Mouse (Mus musculus): Measurements from ENCODE around the gene Ccdc150. TPM values are rescaled to one million over a fixed set of nuclear protein-coding genes. Genes with fewer than 3 reads are reported as not detected.

Gene Ccdc150
- total RNA-seq (2021) = not detected
- long read RNA-seq, experiment 1 = 0 reads
- long read RNA-seq, experiment 2 = 0 reads

GRCm38 (mm10) chr1:54250158-54250866 lies at the start of gene Ccdc150:
Gene Ccdc150 (plus strand): TSS chr1:54250683.
- DNase-seq (ENCODE audit: low spot score in 2 of 2) = peak; percentile 99

GRCm38 (mm10) chr1:54220273-54220672 lies 30.2 kb upstream of the Ccdc150 start:
- no peak for DNase-seq (ENCODE audit: low spot score in 2 of 2)

- no peak for DNase-seq (ENCODE audit: low spot score in 2 of 2)
These were observed 7.8 kb upstream of the Ccdc150 start for GRCm38 (mm10) chr1:54242722-54243121.

GRCm38 (mm10) chr1:54275552-54275951 lies 25.1 kb downstream of the Ccdc150 start:
- no peak for DNase-seq (ENCODE audit: low spot score in 2 of 2)

- DNase-seq (ENCODE audit: low spot score in 2 of 2) = no peak
These were observed 29.1 kb downstream of the Ccdc150 start for GRCm38 (mm10) chr1:54279628-54280027.

- DNase-seq (ENCODE audit: low spot score in 2 of 2) = no peak
These were observed 30.2 kb downstream of the Ccdc150 start for GRCm38 (mm10) chr1:54280651-54281050.

GRCm38 (mm10) chr1:54306404-54306803 lies 55.9 kb downstream of the Ccdc150 start:
- no peak for DNase-seq (ENCODE audit: low spot score in 2 of 2)

- DNase-seq (ENCODE audit: low spot score in 2 of 2) = no peak
These were observed 76.2 kb downstream of the Ccdc150 start for GRCm38 (mm10) chr1:54326647-54327046.

- no peak for DNase-seq (ENCODE audit: low spot score in 2 of 2)
These were observed 77.5 kb downstream of the Ccdc150 start for GRCm38 (mm10) chr1:54327876-54328545.

- DNase-seq (ENCODE audit: low spot score in 2 of 2) = peak; percentile 50 to 56
These were observed 82.5 kb downstream of the Ccdc150 start for GRCm38 (mm10) chr1:54332988-54333387.

- DNase-seq (ENCODE audit: low spot score in 2 of 2) = no peak
These were observed 104.3 kb downstream of the Ccdc150 start for GRCm38 (mm10) chr1:54354786-54355185.

- no peak for DNase-seq (ENCODE audit: low spot score in 2 of 2)
These were observed 105.0 kb downstream of the Ccdc150 start for GRCm38 (mm10) chr1:54355485-54355884.

- no peak for DNase-seq (ENCODE audit: low spot score in 2 of 2)
These were observed 106.1 kb downstream of the Ccdc150 start for GRCm38 (mm10) chr1:54356566-54356965.

- no peak for DNase-seq (ENCODE audit: low spot score in 2 of 2)
These were observed 127.1 kb downstream of the Ccdc150 start for GRCm38 (mm10) chr1:54377506-54378051.

GRCm38 (mm10) chr1:54380978-54381914 lies 130.8 kb downstream of the Ccdc150 start:
- peak; percentile 19 to 53 for DNase-seq (ENCODE audit: low spot score in 2 of 2)

- no peak for DNase-seq (ENCODE audit: low spot score in 2 of 2)
These were observed 133.7 kb downstream of the Ccdc150 start for GRCm38 (mm10) chr1:54384221-54384620.

- DNase-seq (ENCODE audit: low spot score in 2 of 2) = no peak
These were observed 152.3 kb downstream of the Ccdc150 start for GRCm38 (mm10) chr1:54402736-54403135.

All from left cerebral cortex, adult 18-20 months (tissue).